Mouse (Mus musculus) lung, adult 2 months (tissue): ENCODE measurements at regions not wholly inside any gene's neighbourhood (a gene's known extent, or its start where the extent isn't known, plus 50 kb on each side); places are given as distances from the start of the nearest gene placed in this dataset.

Experiments
- CTCF ChIP-seq: fragments of 200-500 bp; IDR thresholded peaks from 2 replicates; pipeline ENCODE4 v1.5.1; 2011; ENCODE audit warnings: mild to moderate bottlenecking, low read length, control low read depth; ENCODE audit not compliant: insufficient read depth
- POLR2A ChIP-seq: fragments of 200-500 bp; IDR thresholded peaks from 2 replicates; pipeline ENCODE4 v1.6.1; 2011; ENCODE audit warnings: low read depth, mild to moderate bottlenecking, control low read depth, low read length, borderline replicate concordance; ENCODE audit errors: extremely low read depth

DNA sequence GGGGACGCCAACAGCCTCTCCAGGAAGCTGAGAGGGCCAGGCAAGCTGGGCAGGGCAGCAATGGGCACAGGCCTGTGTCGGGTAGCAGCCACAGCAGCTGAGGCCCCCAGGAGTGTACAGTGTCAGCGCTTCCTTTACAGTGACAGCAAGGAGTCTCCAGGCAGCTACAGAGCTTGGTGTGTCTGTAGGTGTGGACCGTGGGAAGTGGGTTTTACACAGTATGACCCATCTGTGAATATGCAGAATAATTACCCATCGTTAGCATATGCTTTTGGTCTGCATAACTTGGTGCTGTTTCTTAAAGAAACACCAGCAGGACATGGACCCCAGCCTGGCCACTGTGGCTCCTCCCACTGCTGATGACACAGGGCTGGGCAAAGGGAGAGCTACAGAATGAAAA lies 422.6 kb downstream of the Ptpru start:
- TF ChIP-seq POLR2A (no peak), CTCF (no peak)
